Mouse (Mus musculus) brown adipose tissue, adult 24 weeks (tissue): ENCODE results near the gene Cep97. TPM values are rescaled to one million over a fixed set of nuclear protein-coding genes. Genes with fewer than 3 reads are reported as not detected.

Source experiments
- H3K27ac ChIP-seq: fragments of 200-500 bp; replicated peaks from 2 replicates; pipeline ENCODE4 v1.5.1; 2012; ENCODE audit warnings: low read depth, mild to moderate bottlenecking, low read length
- H3K4me1 ChIP-seq: fragments of 200-500 bp; 2 replicates; pipeline ENCODE4 v1.6.1; 2012; ENCODE audit warnings: low read length, mixed read lengths; ENCODE audit not compliant: control insufficient read depth, insufficient read depth, insufficient read length
- H3K4me3 ChIP-seq: fragments of 200-500 bp; 2 replicates; pipeline ENCODE4 v1.5.1; 2012; ENCODE audit warnings: low read depth, mild to moderate bottlenecking, low read length, moderate library complexity; ENCODE audit not compliant: insufficient read depth
- polyA plus RNA-seq: library from polyadenylated mRNA; stranded (reverse); fragments of >200 nt; gene quantifications from 2 replicates; pipeline ENCODE4 v1.2.4, GENCODE M21; 2012; ENCODE audit not compliant: missing spikeins, insufficient read depth, insufficient read length

The Cep97 gene
- polyA plus RNA-seq, 1 experiment = 1.4 TPM

- no peak overlapping the region for H3K4me3 ChIP-seq
- H3K27ac ChIP-seq = no peak overlapping the region
- H3K4me1 ChIP-seq = no peaks in the 10 kb centered on the region
These were observed 27.6 kb downstream of the Cep97 start for GRCm38 (mm10) chr16:55906928-55907679.

- no peaks in the 10 kb centered on the region for H3K4me1 ChIP-seq
- H3K27ac ChIP-seq = no peak overlapping the region
- H3K4me3 ChIP-seq = no peak overlapping the region
These were observed 29.3 kb downstream of the Cep97 start for GRCm38 (mm10) chr16:55905370-55905769.

- no peaks in the 10 kb centered on the region for H3K4me1 ChIP-seq
- no peak overlapping the region for H3K4me3 ChIP-seq
- no peak overlapping the region for H3K27ac ChIP-seq
These were observed 32.6 kb downstream of the Cep97 start for GRCm38 (mm10) chr16:55901839-55902756.

GRCm38 (mm10) chr16:55898385-55899002, 36.2 kb downstream of the Cep97 start:
- no peak overlapping the region for H3K27ac ChIP-seq
- H3K4me3 ChIP-seq = no peak overlapping the region
- H3K4me1 ChIP-seq = no peaks in the 10 kb centered on the region

GRCm38 (mm10) chr16:55895651-55896095, 39.0 kb downstream of the Cep97 start:
- H3K4me1 ChIP-seq = no peaks in the 10 kb centered on the region
- H3K27ac ChIP-seq = no peak overlapping the region
- H3K4me3 ChIP-seq = peak overlapping the region; percentile 70

GRCm38 (mm10) chr16:55894893-55895650, 39.6 kb downstream of the Cep97 start, which contains the start of gene Nxpe3:
Gene Nxpe3, minus strand, starts transcription at chr16:55895285.
- Histone ChIP-seq H3K4me3 (peak within 1 kb of the TSS; percentile 70), H3K4me1 (no peaks in the 10 kb centered on the region), H3K27ac (no peak within 1 kb of the TSS)

- Histone ChIP-seq H3K27ac (no peak overlapping the region), H3K4me3 (peak overlapping the region; percentile 70), H3K4me1 (no peaks in the 10 kb centered on the region)
These were observed 40.1 kb downstream of the Cep97 start for GRCm38 (mm10) chr16:55894536-55894892.

GRCm38 (mm10) chr16:55893410-55894107, 41.1 kb downstream of the Cep97 start:
- Histone ChIP-seq H3K27ac (no peak overlapping the region), H3K4me1 (no peaks in the 10 kb centered on the region), H3K4me3 (no peak overlapping the region)

- H3K27ac ChIP-seq = no peak overlapping the region
- no peak overlapping the region for H3K4me3 ChIP-seq
- no peaks in the 10 kb centered on the region for H3K4me1 ChIP-seq
These were observed 42.2 kb downstream of the Cep97 start for GRCm38 (mm10) chr16:55892484-55892883.

- Histone ChIP-seq H3K4me1 (no peaks in the 10 kb centered on the region), H3K27ac (no peak overlapping the region), H3K4me3 (no peak overlapping the region)
These were observed 43.3 kb downstream of the Cep97 start for GRCm38 (mm10) chr16:55891346-55891745.

- Histone ChIP-seq H3K4me3 (no peak overlapping the region), H3K27ac (no peak overlapping the region), H3K4me1 (no peaks in the 10 kb centered on the region)
These were observed 44.1 kb downstream of the Cep97 start for GRCm38 (mm10) chr16:55890346-55891136.

GRCm38 (mm10) chr16:55889451-55889850, 45.2 kb downstream of the Cep97 start:
- Histone ChIP-seq H3K27ac (no peak overlapping the region), H3K4me3 (no peak overlapping the region), H3K4me1 (no peaks in the 10 kb centered on the region)

- no peak overlapping the region for H3K27ac ChIP-seq
- H3K4me3 ChIP-seq = no peak overlapping the region
- H3K4me1 ChIP-seq = no peaks in the 10 kb centered on the region
These were observed 46.1 kb downstream of the Cep97 start for GRCm38 (mm10) chr16:55888584-55888960.
